ENCODE assay signal across 8 mouse cellular contexts in the genomic region with DNA sequence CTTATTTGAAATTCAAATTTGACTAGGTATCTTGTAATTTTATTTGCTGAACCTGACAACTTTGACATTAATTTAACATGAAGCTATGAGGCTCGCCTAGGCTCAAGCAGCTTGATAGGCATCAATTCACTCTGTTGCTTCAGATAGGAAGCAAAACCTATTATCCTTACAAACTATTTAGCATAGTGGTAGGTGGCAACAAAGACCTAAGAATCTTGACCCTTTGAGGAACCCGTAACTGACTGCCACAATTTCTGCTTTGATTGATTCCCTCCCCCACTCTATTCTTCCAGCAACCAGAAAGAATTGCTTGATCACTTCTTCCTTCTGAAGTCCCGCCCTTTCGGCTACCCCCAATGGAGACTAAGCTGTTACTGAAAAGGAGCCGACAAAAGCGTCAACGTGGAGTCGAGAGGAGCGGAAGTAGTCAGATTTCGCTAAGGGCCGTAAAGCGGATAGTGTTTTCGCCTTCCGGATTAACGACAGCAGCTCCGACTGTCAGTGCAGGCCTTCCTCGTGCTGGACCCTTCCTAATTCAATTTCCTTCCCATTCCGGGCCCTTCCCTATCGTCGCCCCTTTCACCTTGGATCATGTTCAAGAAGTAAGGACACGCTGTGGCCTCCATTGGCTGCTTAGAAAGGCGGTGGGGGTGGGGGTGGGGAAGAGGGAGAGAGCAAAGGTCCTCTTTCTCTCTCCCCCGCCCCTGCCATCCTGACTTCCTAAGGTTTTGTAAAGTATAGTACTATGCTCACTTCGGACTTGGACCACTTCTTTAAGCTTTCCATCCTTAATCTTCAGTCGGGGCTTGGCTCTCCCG. TPM values are rescaled to one million over a fixed set of nuclear protein-coding genes. Genes with fewer than 3 reads are reported as not detected.
DNase-seq lines count a peak whose midpoint lies in the region; TF ChIP-seq lines count a peak whose summit lies in the region.

A gene (plus strand): TSS at position 402 of the 818 bp plus-strand sequence.

- peak; percentile 83 for TF ChIP-seq POLR2A in cortical plate, adult 2 months (IDR thresholded peaks at IDR 0.05; ENCODE audit: extremely low read depth, insufficient read depth, low read length)

- peak within 1 kb of the TSS; percentile 64 for H3K27ac ChIP-seq in cortical plate, adult 2 months (ENCODE audit: insufficient read depth, low read length)

- H3K36me3 ChIP-seq in megakaryocyte, embryonic 14.5 days (replicated peaks; ENCODE audit: low read length) = no peaks in the 10 kb centered on the region

- no peaks in the 10 kb centered on the region for H3K9me3 ChIP-seq in megakaryocyte, embryonic 14.5 days

- TF ChIP-seq CTCF in cortical plate, adult 2 months (IDR thresholded peaks at IDR 0.05; ENCODE audit: extremely low read depth, insufficient read depth, low read length) = no peak

- DNase-seq in ZHBTc4 (ENCODE audit: low read depth, low spot score) = peak; percentile 94
- DNase-seq in gastrocnemius, adult 8-10 months (ENCODE audit: low spot score in 2 of 2) = peak; percentile 45 to 50
- DNase-seq in hindlimb bud, embryonic 11.5 days (ENCODE audit: extremely low spot score, low read depth, low spot score) = peak; percentile 54
- DNase-seq in left cerebral cortex, adult 8-10 months (ENCODE audit: low spot score in 2 of 2) = peak; percentile 43 to 80
- DNase-seq in right cerebral cortex, postnatal 10 days (ENCODE audit: low spot score in 2 of 2) = peak; percentile 84 to 90
- peak; percentile 56 to 60 for DNase-seq in urinary bladder, postnatal 4 days (ENCODE audit: low spot score in 2 of 2)

- H3K27me3 ChIP-seq in megakaryocyte, embryonic 14.5 days (replicated peaks) = no peaks in the 10 kb centered on the region

- peak within 1 kb of the TSS; percentile 82 for H3K4me3 ChIP-seq in cortical plate, adult 2 months (ENCODE audit: insufficient read depth, low read length)
- H3K4me3 ChIP-seq in megakaryocyte, embryonic 14.5 days (replicated peaks) = peak within 1 kb of the TSS; percentile 91

- no peaks in the 10 kb centered on the region for H3K4me1 ChIP-seq in cortical plate, adult 2 months (ENCODE audit: control insufficient read depth, insufficient read depth, low read length)
- no peaks in the 10 kb centered on the region for H3K4me1 ChIP-seq in megakaryocyte, embryonic 14.5 days

RNA-seq across cellular contexts. Expression of the gene that starts here (rescaled TPM):
- 77.7 and 78.6 TPM in 2 replicates for polyA plus RNA-seq in cortical plate, adult 2 months (2012; rRNA removed)
- total RNA-seq in gastrocnemius, adult 8-10 months (2022) = 10 to 100 TPM; 37.4 to 47.1 (median 43.6) TPM
- 10 to 100 TPM; 75.4 to 80.5 (median 77.1) TPM for total RNA-seq in left cerebral cortex, adult 8-10 months (2022)
- 0.57 TPM in 1 of 2 replicates, not detected in the other for polyA plus RNA-seq in megakaryocyte, embryonic 14.5 days (2012; ENCODE audit: insufficient read depth, low replicate concordance)

Comparison
In these comparisons a context has a peak if more than half of its experiments do, and no peak if none do; other contexts are left out.
1. Peak in every context shown above with its lines: DNase-seq, H3K4me3 ChIP-seq and H3K27ac ChIP-seq.
2. RNA of the gene that starts here (polyA plus RNA-seq): 77.7 to 78.6 TPM in cortical plate, adult 2 months; 0.57 TPM in megakaryocyte, embryonic 14.5 days; every median in the first group is over 10 times any median in the second.